Mouse (Mus musculus) cortical plate, adult 2 months (tissue): ENCODE data around the gene 6330409D20Rik.

Source experiments
- CTCF ChIP-seq: fragments of 200-500 bp; IDR thresholded peaks from 2 replicates; pipeline ENCODE4 v1.5.1; 2011; ENCODE audit warnings: mild to moderate bottlenecking, control low read depth, low read length; ENCODE audit not compliant: insufficient read depth; ENCODE audit errors: extremely low read depth
- POLR2A ChIP-seq: fragments of 200-500 bp; IDR thresholded peaks from 2 replicates; pipeline ENCODE4 v1.6.1; 2011; ENCODE audit warnings: mild to moderate bottlenecking, low read length, control low read depth; ENCODE audit not compliant: insufficient read depth; ENCODE audit errors: extremely low read depth

DNA sequence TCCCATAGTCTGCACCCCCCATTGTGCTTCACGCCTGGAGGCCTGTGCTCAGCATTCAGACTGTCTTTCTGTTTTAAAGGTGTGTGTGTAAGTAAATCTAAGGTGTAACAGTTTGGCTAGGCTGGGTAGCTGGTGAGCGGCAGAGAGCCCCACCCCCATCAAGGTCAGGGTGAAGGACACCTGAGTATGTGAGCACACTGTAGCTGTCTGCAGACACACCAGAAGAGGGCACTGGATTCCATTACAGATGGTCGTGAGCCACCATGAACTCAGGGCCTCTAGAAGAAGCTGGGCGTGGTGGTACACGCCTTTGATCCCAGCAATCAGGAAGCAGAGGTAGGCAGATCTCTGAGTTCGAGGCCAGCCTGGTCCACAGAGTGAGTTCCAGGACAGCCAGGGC is 40.9 kb upstream of the 6330409D20Rik start:
- TF ChIP-seq POLR2A (no peak), CTCF (no peak)
